Mouse (Mus musculus): ENCODE measurements at regions not wholly inside any gene's neighbourhood (a gene's known extent, or its start where the extent isn't known, plus 50 kb on each side); places are given as distances from the start of the nearest gene placed in this dataset.
"Not testable (repeated sequence)": the region's sequence is repeated elsewhere in the genome, so short reads cannot be mapped to it uniquely, and the experiment has no call there.

GRCm38 (mm10) chr13:97396286-97396685, 155.4 kb downstream of the Enc1 start:
- not testable (repeated sequence) for H3K4me2 ChIP-seq; H3K27ac ChIP-seq; H3K4me3 ChIP-seq; H3K27me3 ChIP-seq (replicated peaks); H3K36me3 ChIP-seq (replicated peaks); ATAC-seq (replicated peaks); H3K9me3 ChIP-seq; H3K4me1 ChIP-seq; H3K9ac ChIP-seq
- WGBS = 82% methylated on average over 2 of the region's 2 CpGs

DNA sequence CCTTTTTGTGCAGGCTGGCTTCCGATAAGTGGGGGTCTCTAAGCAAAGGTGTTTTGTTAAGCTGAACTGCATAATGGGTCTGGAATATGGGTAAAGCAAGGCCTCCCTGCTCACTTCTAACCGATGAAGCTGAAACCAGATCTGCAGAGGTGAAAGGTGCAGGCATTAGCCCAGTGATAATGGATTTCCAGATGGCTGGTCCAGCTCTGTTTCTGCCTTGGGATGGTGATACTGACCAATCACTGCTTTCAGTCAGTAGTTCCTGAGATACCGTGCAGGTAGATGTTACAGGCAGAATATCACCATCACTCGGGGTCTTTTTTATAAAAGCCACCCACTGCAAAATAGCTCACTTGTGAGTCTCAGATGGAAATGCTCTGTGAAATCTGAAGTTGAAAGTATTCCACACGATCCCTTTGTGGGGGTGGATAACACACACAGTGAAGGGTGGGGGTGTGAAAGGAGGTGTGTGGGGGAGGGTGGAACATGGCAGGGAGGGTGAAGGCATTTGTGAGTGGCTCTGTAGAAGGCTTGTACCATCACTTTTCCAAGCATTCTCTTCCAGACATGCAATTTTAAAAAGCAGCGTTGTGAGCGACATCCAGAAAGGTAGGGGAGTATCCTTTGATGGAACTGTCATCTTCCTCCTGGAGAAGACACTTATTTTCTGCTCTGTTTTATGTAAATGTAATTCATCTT, 154.0 kb downstream of the Enc1 start:
- no peak overlapping the region for H3K9ac ChIP-seq
- H3K36me3 ChIP-seq (replicated peaks) = no peaks in the 10 kb centered on the region
- H3K9me3 ChIP-seq = no peaks in the 10 kb centered on the region
- peaks cover 9% of the 10 kb centered on the region for H3K4me1 ChIP-seq
- no peak overlapping the region for H3K27ac ChIP-seq
- no peak overlapping the region for H3K4me2 ChIP-seq
- H3K4me3 ChIP-seq = no peak overlapping the region
- WGBS = 75% methylated on average over 7 of the region's 7 CpGs
- H3K27me3 ChIP-seq (replicated peaks) = no peaks in the 10 kb centered on the region
- no peak for ATAC-seq (replicated peaks)

DNA sequence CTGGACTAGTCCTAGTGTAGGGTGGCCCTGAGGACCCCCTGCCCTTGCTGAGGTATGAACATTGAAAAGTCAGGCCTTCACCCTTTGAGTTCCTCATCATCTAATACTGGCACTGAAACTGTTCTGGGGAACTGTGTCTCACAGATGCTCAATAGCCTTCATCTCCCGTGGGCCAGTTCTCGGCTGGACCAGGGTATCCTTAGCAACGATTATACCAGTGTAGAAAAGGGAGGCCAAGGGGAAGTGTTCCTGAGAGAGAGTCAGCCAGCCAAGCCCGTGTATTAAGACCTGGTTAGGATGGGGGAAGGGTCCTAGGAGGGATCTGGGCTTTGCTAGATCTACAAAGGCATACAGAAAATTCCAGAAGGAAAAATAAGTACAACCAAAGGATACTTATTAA, 153.2 kb downstream of the Enc1 start:
- 52% methylated on average over 4 of the region's 4 CpGs for WGBS

DNA sequence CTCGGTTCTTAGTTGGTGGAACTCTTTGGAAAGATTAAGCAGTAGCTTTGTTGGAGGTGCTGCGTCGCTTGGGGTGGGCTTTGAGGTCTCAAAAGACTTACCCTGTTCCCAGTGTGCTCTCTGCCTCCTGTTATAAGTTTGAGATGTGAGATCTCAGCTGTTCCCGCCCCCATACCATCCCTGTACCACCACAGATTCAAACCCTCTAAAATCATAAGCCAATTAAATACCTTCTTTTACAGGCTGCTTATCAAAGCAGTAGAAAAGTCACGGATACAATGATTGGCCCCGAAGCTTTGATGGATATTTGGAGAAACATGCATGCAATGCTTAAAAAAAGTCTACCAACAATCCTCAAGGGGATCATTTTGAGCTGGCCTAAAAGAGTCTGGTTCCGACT, 152.6 kb downstream of the Enc1 start:
- WGBS = 91% methylated on average over 7 of the region's 7 CpGs
- peaks cover 9% of the 10 kb centered on the region for H3K4me1 ChIP-seq
- no peak overlapping the region for H3K4me3 ChIP-seq
- ATAC-seq (replicated peaks) = no peak
- no peaks in the 10 kb centered on the region for H3K9me3 ChIP-seq
- H3K4me2 ChIP-seq = no peak overlapping the region
- no peak overlapping the region for H3K27ac ChIP-seq
- no peaks in the 10 kb centered on the region for H3K27me3 ChIP-seq (replicated peaks)
- H3K9ac ChIP-seq = no peak overlapping the region
- no peaks in the 10 kb centered on the region for H3K36me3 ChIP-seq (replicated peaks)

More for the DNA sequence above, 153.2 kb downstream of the Enc1 start:
- H3K27ac ChIP-seq = no peak overlapping the region
- H3K9me3 ChIP-seq = no peaks in the 10 kb centered on the region
- H3K4me2 ChIP-seq = no peak overlapping the region
- ATAC-seq (replicated peaks) = no peak
- no peaks in the 10 kb centered on the region for H3K36me3 ChIP-seq (replicated peaks)
- no peaks in the 10 kb centered on the region for H3K27me3 ChIP-seq (replicated peaks)
- peaks cover 9% of the 10 kb centered on the region for H3K4me1 ChIP-seq
- H3K9ac ChIP-seq = no peak overlapping the region
- H3K4me3 ChIP-seq = no peak overlapping the region

GRCm38 (mm10) chr13:97390449-97390930, 149.6 kb downstream of the Enc1 start:
- Histone ChIP-seq H3K9me3 (no peaks in the 10 kb centered on the region), H3K9ac (no peak overlapping the region), H3K4me2 (peak overlapping the region; percentile 42), H3K4me1 (peaks cover 9% of the 10 kb centered on the region), H3K4me3 (peak overlapping the region; percentile 8; the same call in 1 of the 2 replicates), H3K36me3 (replicated peaks) (no peaks in the 10 kb centered on the region), H3K27me3 (replicated peaks) (no peaks in the 10 kb centered on the region), H3K27ac (no peak overlapping the region)
- 14% methylated on average over 11 of the region's 11 CpGs for WGBS
- peak; percentile 74 for ATAC-seq (replicated peaks)

DNA sequence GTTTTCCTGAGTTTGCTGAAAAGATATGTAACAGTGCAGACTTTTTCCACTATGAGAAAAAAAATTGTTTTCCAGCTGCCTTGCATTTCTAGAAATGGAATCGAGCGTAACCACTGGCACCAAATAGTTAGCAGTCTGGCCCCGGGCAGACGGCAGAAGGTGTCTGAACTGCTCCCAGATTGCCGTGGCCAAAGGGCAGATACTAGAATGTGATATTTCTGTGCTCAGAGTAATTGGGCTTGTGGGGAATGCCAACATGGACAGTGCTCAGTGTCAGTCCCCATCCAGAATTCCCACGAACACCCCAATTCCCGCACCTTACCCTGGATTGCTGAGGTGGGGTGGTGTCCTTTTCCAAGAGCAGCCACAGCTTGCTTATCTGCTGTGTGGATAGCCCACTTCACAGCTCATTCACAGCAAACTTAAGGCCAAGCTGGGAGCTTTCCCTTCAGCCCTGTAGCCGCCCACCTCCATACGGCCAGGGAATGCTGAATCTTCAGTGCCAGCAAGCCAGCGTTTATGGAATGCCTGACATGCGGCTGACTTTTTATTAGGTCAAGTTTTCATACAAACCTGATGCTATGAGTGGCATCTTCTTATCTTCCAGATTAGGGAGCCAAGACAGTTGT, 148.1 kb downstream of the Enc1 start:
- H3K27me3 ChIP-seq (replicated peaks) = no peaks in the 10 kb centered on the region
- H3K4me2 ChIP-seq = no peak overlapping the region
- no peaks in the 10 kb centered on the region for H3K36me3 ChIP-seq (replicated peaks)
- no peaks in the 10 kb centered on the region for H3K9me3 ChIP-seq
- no peak overlapping the region for H3K4me3 ChIP-seq
- 79% methylated on average over 11 of the region's 11 CpGs for WGBS
- peaks cover 9% of the 10 kb centered on the region for H3K4me1 ChIP-seq
- ATAC-seq (replicated peaks) = no peak
- H3K9ac ChIP-seq = no peak overlapping the region
- no peak overlapping the region for H3K27ac ChIP-seq

GRCm38 (mm10) chr13:97386511-97386910, 145.6 kb downstream of the Enc1 start:
- H3K9me3 ChIP-seq = no peaks in the 10 kb centered on the region
- H3K4me1 ChIP-seq = peaks cover 9% of the 10 kb centered on the region
- no peaks in the 10 kb centered on the region for H3K36me3 ChIP-seq (replicated peaks)
- H3K27me3 ChIP-seq (replicated peaks) = no peaks in the 10 kb centered on the region
- H3K27ac ChIP-seq = no peak overlapping the region
- no peak for ATAC-seq (replicated peaks)
- no peak overlapping the region for H3K9ac ChIP-seq
- WGBS = 84% methylated on average over 3 of the region's 3 CpGs
- H3K4me2 ChIP-seq = no peak overlapping the region
- no peak overlapping the region for H3K4me3 ChIP-seq

DNA sequence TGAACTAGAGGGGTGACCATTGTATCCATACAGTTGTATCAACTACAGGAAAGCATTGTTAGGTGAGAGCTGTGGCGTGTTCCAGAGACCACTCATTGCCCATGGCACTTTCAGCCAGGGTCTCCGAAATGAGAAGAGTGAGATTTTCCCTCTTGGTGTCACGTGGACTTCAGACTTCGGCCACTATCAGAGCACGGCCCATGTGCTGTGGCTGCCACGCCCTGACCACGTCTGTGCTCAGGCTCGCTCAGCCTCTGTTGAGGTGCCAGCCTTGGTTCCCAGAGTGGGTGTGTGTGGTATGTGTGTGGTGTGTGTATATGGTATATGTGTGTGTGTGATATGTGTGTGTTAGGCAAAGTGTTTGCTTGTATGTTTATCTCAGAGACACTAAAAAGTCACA, 144.6 kb downstream of the Enc1 start:
- Histone ChIP-seq H3K9me3 (no peaks in the 10 kb centered on the region), H3K9ac (no peak overlapping the region), H3K36me3 (replicated peaks) (no peaks in the 10 kb centered on the region), H3K4me2 (no peak overlapping the region), H3K27ac (no peak overlapping the region), H3K27me3 (replicated peaks) (no peaks in the 10 kb centered on the region), H3K4me1 (peaks cover 6% of the 10 kb centered on the region), H3K4me3 (no peak overlapping the region)
- ATAC-seq (replicated peaks) = no peak
- WGBS = 93% methylated on average over 8 of the region's 8 CpGs

- ATAC-seq (replicated peaks) = no peak
- 78% methylated on average over 16 of the region's 16 CpGs for WGBS
- peaks cover 3% of the 10 kb centered on the region; the same call in 1 of the 2 replicates for H3K4me1 ChIP-seq
Measured at GRCm38 (mm10) chr13:97384091-97384777, 143.3 kb downstream of the Enc1 start.

DNA sequence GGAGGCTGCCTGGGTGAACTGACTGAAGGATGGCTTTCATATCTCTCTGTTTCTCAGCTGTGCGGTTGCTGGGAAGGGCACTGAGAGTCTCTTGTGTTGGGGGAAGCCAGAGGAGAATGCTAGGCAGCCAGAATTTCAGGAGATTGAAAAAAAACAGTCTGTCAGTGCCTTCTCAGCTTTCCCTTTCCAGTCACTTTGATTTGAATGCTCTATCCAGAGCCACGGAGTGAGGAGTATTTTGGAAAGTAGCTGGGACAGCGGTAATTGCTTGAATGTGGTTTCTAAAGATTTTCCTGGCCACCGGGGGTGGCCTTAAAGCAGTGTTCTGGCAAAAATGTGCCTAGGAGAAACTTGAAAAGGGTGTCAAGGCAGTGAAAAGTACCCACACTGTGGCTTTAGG, 142.4 kb downstream of the Enc1 start:
- H3K4me3 ChIP-seq = no peak overlapping the region
- H3K36me3 ChIP-seq (replicated peaks) = no peaks in the 10 kb centered on the region
- no peak overlapping the region for H3K9ac ChIP-seq
- no peaks in the 10 kb centered on the region for H3K27me3 ChIP-seq (replicated peaks)
- peaks cover 3% of the 10 kb centered on the region; the same call in 1 of the 2 replicates for H3K4me1 ChIP-seq
- no peak overlapping the region for H3K27ac ChIP-seq
- H3K9me3 ChIP-seq = no peaks in the 10 kb centered on the region
- ATAC-seq (replicated peaks) = no peak
- 53% methylated on average over 4 of the region's 4 CpGs for WGBS
- no peak overlapping the region for H3K4me2 ChIP-seq

More at GRCm38 (mm10) chr13:97384091-97384777, 143.3 kb downstream of the Enc1 start:
- no peak overlapping the region for H3K4me3 ChIP-seq
- H3K9ac ChIP-seq = no peak overlapping the region
- H3K27ac ChIP-seq = no peak overlapping the region
- no peaks in the 10 kb centered on the region for H3K9me3 ChIP-seq
- H3K36me3 ChIP-seq (replicated peaks) = no peaks in the 10 kb centered on the region
- no peak overlapping the region for H3K4me2 ChIP-seq
- H3K27me3 ChIP-seq (replicated peaks) = no peaks in the 10 kb centered on the region

- Histone ChIP-seq H3K9me3 (no peaks in the 10 kb centered on the region), H3K9ac (no peak overlapping the region), H3K27me3 (replicated peaks) (no peaks in the 10 kb centered on the region), H3K36me3 (replicated peaks) (no peaks in the 10 kb centered on the region), H3K4me2 (no peak overlapping the region), H3K4me1 (peaks cover 12% of the 10 kb centered on the region), H3K27ac (no peak overlapping the region), H3K4me3 (no peak overlapping the region)
- no peak for ATAC-seq (replicated peaks)
- WGBS = 89% methylated on average over 11 of the region's 11 CpGs
Measured at GRCm38 (mm10) chr13:97380366-97380765, 139.5 kb downstream of the Enc1 start.

DNA sequence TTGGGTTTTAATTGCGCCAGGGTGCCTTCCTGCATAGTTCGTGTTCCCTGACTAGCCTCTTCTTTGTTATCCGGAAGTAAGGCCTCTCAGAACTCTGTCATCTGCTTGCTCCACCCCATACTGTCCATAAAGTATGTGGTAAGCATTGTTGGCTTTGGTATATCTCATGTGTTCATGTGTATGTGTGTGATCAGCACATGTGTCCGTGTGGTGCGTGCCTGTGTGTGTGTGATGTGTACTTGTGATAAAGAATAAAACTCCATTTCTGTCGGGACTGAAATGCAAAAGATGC, 135.3 kb downstream of the Enc1 start:
- H3K27ac ChIP-seq = peak overlapping the region; percentile 1; the same call in 1 of the 2 replicates
- H3K9ac ChIP-seq = no peak overlapping the region
- no peaks in the 10 kb centered on the region for H3K27me3 ChIP-seq (replicated peaks)
- H3K36me3 ChIP-seq (replicated peaks) = no peaks in the 10 kb centered on the region
- 0 out of 2 replicates have a peak, but pooled peaks have one; percentile 48 for ATAC-seq (replicated peaks)
- H3K4me2 ChIP-seq = no peak overlapping the region
- H3K9me3 ChIP-seq = no peaks in the 10 kb centered on the region
- 72% methylated on average over 6 of the region's 6 CpGs for WGBS
- H3K4me3 ChIP-seq = no peak overlapping the region
- H3K4me1 ChIP-seq = peaks cover 8% of the 10 kb centered on the region
